Mouse (Mus musculus) olfactory bulb, adult 2 months (tissue): Measurements from ENCODE around the gene Galk1.

Source experiments
- CTCF ChIP-seq: fragments of 200-500 bp; IDR thresholded peaks from 2 replicates; pipeline ENCODE4 v1.5.1; 2012; ENCODE audit warnings: low read depth, mild to moderate bottlenecking, low read length, moderate library complexity; ENCODE audit not compliant: insufficient read depth
- POLR2A ChIP-seq: fragments of 200-500 bp; IDR thresholded peaks from 2 replicates; pipeline ENCODE4 v1.6.1; 2012; ENCODE audit warnings: mild to moderate bottlenecking, low read depth, low read length, moderate library complexity; ENCODE audit not compliant: insufficient read depth

DNA sequence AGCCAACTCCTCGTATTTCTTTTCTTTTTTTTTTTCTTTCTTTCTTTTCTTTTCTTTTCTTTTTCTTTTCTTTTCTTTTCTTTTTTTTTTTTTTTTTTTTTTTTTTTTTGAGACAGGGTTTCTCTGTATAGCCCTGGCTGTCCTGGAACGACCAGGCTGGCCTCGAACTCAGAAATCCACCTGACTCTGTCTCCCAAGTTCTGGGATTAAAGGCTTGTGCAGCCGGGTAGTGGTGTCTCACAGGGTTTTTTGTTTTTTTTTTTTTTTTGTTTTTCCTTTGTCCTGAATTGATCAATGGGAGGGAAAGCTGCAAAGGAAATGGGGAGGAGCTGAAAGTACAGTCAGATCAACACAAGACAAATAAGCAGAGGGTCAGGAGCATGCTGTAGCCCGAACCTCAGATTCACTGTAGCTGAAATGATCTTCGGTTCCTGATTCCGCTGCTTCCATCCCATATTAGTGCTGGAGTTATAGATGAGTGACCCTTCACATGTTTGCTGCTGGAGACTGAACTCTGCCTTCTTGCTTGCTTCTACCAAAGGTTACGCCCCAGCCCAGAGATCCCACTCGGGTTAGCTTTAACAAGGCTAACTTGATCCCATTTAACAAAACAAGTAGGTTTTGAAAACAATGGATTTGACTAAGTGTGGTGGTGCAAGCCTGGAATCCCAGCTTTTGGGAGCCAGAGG is 15.8 kb upstream of the Galk1 start:
- no peak for TF ChIP-seq CTCF
- TF ChIP-seq POLR2A: no peak
